Mouse (Mus musculus): ENCODE measurements around the gene Stk24.

The Stk24 gene

DNA sequence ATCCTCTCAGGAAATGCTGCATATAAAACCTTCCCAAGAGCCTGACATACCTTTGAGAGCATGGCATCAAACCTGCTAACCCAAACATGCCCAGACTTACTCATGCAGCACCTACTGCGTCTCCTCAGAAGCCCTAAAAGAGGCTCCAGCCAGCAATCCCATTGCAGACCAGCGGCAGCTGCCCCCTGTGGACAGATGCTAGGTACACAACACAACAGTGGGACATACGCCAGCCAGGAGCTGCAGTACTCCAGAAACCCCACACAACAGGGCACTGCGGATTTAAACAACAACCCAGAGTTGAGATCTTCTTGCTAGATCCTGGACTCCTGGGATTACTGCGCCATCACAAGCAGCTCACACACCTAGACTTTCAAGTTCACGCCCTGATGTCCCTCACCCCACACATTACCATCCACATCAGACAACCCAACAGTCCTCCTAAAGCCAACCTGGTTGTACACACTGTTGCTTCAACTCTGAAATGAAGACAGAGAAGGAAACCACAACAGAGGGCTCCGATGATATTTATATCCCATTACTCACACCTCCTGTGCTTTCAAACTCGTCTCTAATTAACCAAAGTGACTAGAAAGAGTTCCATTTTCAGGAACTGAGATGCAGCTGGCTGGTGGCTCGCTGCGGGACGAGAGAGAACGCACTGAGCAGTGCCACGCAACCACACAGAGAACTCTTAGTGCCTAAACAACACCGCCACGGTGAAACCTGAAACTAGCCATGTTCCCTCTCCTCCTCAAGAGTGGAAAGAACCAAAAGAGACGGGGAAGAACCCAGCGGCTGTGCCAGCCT lies 55.1 kb downstream of the Stk24 start:
- in situ Hi-C loops (cut with MboI; ENCODE audit: low pct_unique_long_range_greater_than_20kb in 1 of 2, low sequenced_read_pairs in 2 of 2, unreplicated experiment in 1 of 2): no loop called here

DNA sequence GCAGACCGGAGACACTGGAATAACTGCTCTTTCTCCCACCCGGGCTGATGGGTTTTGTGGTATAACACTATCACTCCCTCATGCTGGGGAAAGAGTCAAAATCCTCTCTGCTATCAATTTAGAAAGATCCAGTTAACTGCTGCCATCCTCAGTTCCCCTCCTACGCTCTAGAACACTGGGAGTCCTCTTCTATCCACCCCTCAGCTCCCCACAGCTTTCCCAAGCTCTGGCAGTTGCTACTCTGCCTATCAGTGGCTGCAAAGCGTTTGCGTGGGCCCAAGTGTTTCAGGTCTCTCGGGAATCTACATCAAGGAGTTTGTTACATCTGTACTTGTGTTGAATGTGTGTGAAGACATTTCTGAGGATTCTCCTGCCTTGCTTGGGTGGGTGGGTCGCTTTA lies 57.2 kb downstream of the Stk24 start:
- in situ Hi-C loops (cut with MboI; ENCODE audit: low pct_unique_long_range_greater_than_20kb in 1 of 2, low sequenced_read_pairs in 2 of 2, unreplicated experiment in 1 of 2): no loop called here

DNA sequence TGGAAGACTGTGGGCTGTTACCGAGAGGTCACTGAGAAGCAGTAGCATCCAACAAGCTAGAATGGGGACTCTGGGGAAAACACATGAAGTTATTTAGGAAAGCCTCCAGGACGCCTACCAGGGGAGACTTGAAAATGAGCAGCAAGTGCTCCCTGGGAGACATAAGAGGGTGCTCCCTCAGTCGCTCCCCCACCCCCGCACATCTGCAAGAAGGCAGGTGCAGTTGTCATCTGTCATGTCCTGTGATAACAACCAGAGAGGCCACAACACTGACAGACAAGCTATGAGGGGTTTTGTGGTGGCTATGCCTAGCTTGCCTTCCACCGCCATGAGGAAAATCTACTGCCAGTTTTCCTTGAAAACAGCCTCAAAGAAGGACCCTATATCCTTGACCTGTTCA lies 57.7 kb downstream of the Stk24 start:
- in situ Hi-C loops (cut with MboI; ENCODE audit: low pct_unique_long_range_greater_than_20kb in 1 of 2, low sequenced_read_pairs in 2 of 2, unreplicated experiment in 1 of 2): no loop called here

DNA sequence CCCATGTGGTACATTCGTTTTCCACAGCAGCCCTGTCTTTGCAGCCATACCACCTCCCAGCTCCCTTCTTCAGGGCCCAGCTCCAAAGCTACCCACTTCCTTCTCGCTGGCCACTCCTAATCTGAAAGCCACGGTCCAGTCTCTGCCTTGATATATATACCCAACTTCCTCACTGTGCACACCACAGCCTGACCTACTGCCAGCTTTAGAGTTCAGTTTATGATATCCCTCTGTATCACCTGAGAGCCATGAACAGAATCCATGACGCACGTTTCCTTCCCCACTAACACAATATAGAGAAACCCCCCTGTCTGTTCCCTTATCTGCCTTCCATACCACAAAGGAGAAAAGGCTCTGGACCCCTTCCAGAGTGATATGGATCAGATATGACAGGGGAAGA lies 61.4 kb downstream of the Stk24 start:
- in situ Hi-C loops (cut with MboI; ENCODE audit: low pct_unique_long_range_greater_than_20kb in 1 of 2, low sequenced_read_pairs in 2 of 2, unreplicated experiment in 1 of 2): no loop called here

DNA sequence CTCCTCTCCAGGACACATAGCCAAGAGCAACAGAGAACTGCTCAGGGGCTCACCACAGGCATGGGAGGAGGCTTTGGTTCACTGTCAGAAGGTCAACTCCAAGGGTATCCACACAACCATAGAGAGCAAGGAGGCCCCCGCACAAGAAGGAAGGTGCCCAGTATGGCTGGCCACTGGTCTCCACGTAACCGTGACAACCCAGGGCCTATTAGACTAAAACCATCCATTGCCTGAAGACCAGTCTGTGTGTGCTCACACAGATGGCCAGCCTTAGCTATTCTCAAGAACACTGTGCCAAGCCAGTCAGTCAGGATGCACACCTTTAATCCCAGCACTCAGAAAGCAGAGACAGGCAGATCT lies 62.5 kb downstream of the Stk24 start:
- in situ Hi-C loops (cut with MboI; ENCODE audit: low pct_unique_long_range_greater_than_20kb in 1 of 2, low sequenced_read_pairs in 2 of 2, unreplicated experiment in 1 of 2): no loop called here

DNA sequence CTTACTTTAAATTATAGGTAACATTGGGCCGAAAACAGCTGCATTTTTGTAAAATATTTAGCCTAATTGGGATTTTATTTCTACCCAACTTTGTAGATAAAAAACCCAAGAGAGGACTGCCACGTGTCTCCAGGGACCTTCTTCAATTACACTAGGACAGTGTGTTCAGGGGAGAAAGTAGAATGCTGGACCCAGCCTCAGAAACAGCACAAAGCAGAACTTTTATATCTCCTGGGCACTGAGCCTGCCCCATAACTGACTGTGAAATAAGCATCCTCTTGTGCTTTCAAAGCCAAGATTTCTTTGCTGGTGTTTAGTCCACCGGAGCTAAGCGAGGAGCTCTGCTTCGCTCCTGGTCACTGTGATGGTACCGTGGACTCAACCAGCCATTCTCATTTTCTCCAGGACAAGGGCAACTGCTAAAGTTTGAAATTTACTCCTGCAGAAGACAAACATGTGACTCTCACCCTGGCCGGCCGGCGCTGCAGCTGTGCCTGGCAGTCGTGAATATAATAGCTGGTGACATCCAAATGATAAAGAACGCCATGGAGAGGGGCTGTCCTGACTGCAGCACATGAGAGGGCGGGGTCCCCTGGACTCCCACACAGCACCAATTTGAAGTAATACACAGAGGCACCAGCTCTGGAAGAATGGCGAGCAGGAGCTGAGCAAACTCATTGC lies 63.0 kb downstream of the Stk24 start:
- in situ Hi-C loops (cut with MboI; ENCODE audit: low pct_unique_long_range_greater_than_20kb in 1 of 2, low sequenced_read_pairs in 2 of 2, unreplicated experiment in 1 of 2): no loop called here

DNA sequence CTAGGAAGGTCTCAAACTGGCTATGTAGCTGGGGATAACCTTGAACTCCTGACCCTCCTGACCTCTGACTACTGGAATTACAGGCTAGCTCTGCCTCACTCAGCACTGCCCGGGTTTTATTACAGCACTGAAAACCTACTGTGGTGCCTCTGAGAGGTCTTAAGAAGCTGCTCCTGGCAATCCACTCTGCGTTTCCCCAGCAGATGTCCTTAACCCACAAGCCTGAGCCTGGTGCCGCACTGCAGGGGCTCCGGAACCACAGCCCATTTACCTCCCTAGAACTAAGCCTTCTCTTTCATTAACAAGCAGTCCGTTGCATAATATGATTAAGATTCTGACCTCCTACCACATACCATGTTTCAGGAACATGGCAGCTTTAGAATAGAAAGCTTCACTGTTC lies 63.7 kb downstream of the Stk24 start:
- in situ Hi-C loops (cut with MboI; ENCODE audit: low pct_unique_long_range_greater_than_20kb in 1 of 2, low sequenced_read_pairs in 2 of 2, unreplicated experiment in 1 of 2): no loop called here

DNA sequence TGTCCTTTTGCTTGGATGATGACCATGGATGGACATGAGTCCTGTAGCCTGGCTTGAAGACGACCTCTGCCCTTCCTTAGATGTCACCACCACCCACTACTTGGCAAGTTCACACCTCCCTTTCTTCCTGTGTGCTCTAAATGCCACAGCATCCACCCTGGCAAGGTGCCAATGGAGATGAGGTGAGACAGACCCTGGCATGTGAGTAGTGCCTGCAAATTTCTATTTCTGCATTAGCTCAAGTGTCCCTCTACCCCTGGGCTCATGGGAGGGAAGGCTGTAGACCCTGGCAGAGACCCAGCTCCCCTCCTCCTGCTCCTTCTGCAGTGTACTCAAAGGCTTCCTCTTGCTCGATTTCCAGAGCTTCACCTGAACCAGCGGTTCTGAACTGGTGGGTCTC lies 64.9 kb downstream of the Stk24 start:
- in situ Hi-C loops (cut with MboI; ENCODE audit: low pct_unique_long_range_greater_than_20kb in 1 of 2, low sequenced_read_pairs in 2 of 2, unreplicated experiment in 1 of 2): no loop called here

DNA sequence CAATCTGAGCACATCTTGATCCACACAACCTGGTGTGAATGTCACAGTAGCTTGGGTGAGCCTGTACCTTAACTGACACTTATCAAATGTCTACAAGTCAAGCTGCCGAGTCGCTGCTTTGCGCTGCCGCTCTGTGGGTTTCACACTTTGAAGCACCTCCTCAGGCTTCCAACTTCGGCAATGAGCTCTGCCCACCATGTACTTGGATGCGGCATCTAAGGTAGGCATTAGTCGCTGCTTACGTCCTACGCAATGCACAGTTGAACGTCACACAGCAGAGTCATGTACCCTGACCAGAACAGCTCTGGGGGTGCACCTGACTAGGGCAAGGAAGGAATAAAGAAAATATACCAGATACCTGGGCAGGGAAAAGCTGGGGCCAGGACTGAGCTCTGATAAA lies 66.5 kb downstream of the Stk24 start:
- in situ Hi-C loops (cut with MboI; ENCODE audit: low pct_unique_long_range_greater_than_20kb in 1 of 2, low sequenced_read_pairs in 2 of 2, unreplicated experiment in 1 of 2): no loop called here

DNA sequence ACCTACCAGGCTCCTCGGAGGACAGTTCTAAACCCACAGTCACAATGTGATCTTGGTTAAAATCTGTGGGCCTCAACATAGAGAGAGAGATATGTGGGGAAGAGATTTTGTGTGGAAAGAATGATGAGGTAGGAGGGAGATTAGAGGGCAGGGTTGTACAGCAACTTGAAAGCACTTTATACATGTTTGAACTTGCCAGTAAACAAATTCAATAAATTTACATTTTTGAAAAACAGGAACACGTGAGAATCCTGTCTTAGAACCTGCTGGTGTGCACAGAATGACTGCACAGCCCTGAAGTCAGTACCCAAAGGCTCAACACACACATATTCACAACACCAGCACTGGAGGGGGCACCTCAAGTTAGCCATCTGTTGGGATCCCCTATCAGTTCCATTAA lies 68.7 kb downstream of the Stk24 start:
- in situ Hi-C loops (cut with MboI; ENCODE audit: low pct_unique_long_range_greater_than_20kb in 1 of 2, low sequenced_read_pairs in 2 of 2, unreplicated experiment in 1 of 2): no loop called here

DNA sequence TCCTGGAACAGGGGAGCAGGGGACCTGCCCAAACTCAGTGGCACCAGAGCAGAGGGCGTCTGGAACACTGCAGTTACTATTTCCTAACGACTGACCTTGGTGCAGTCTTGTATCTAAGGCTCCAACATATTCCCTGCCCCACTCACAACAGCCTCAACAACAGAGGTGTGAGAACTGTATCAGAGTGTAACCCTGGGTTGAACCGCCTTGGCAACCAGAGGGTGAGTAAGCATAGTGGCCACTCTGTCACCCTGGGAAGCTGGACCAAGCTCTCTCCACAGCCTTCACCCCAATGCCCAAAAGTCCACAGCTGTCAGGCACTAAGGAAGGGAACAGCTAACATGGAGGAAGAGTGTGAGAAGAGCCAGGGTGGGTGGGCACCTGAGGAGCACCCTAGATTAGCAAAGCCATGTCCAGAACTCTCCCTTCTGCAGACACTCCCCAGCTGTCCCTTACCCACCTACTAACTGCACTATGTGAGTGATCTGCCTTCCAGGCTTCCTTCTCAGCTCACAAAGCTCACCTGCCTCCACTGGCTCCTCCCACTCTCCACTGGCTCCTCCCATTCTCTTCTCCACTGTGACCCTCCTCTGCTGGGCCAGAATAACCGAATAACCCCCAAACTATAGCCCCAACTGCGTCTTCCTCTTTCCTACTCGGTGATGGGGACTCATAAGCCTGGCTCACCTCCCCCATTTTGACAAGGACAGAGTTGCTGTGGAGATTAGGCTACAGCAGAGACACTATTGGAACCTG lies 69.3 kb downstream of the Stk24 start:
- in situ Hi-C loops (cut with MboI; ENCODE audit: low pct_unique_long_range_greater_than_20kb in 1 of 2, low sequenced_read_pairs in 2 of 2, unreplicated experiment in 1 of 2): no loop called here

DNA sequence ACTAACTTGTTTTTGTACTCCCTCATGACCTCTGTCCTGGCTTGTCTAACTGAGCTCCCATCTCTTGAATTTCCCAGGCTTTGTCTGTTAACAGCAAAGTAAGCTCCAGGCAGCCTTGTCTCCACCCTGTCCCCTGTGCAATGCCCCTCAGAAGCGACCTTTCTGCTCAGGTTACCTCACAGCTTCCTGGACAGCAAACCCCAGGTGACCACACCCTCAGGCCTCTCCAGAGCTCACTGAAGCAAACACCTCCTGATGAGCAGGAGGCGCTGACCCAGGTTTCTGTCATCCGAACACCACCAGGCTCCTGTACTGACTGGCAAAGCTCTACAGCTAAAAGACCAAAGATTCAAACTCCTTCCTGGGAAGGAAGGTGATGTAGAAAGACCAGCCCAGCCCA lies 69.9 kb downstream of the Stk24 start:
- in situ Hi-C loops (cut with MboI; ENCODE audit: low pct_unique_long_range_greater_than_20kb in 1 of 2, low sequenced_read_pairs in 2 of 2, unreplicated experiment in 1 of 2): no loop called here

DNA sequence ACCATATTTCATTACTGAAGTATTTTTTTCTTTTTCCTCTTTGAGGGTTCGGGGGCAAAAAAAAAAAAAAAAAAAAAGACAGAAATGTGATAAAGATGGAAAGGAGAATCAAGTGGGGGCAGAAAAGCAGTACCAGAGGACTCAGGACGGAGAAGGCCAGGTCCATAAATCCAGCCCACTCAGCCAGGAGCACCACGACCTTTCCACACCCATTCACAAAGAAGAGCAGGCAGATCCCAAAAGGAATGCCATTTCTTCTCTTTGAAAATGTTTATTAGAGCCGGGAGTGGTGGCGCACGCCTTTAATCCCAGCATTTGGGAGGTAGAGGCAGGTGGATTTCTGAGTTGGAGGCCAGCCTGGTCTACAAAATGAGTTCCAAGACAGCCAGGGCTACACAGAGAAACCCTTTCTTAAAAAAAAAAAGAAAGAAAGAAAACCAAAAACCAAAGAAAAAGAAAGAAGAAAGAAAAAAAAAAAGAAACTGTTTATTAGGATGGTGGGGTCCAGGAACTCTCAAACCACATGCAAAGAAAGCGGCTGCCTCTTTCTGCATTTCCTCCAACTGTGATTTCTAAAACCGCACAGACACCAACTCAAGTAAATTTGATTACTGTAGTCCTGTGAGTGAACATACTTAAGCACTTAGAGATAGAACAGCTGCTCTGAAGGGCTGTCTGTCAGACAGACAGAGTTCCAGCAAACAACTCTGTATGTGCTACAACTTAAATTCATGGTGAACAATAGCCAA lies 74.3 kb downstream of the Stk24 start:
- in situ Hi-C loops (cut with MboI; ENCODE audit: low pct_unique_long_range_greater_than_20kb in 1 of 2, low sequenced_read_pairs in 2 of 2, unreplicated experiment in 1 of 2): no loop called here

DNA sequence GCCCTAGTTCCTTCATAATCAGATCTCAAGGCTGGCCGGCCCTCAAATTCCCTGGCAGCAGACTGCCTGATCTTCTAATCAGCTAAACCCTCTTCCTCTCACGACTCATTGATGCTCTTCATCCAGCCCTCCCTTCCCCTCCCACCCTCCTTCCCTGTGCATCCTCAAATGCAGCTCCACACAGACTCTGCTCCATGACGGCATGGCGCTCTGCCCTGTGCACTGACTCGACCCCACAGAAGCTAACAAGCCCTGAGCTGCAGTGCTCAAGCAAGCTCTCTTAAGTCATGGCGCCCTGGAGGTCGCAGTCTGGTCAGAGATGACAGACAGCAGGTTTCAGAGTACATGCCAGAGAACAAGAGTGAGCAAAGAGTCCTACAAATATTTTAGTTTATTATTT lies 75.3 kb downstream of the Stk24 start:
- in situ Hi-C loops (cut with MboI; ENCODE audit: low pct_unique_long_range_greater_than_20kb in 1 of 2, low sequenced_read_pairs in 2 of 2, unreplicated experiment in 1 of 2): no loop called here

DNA sequence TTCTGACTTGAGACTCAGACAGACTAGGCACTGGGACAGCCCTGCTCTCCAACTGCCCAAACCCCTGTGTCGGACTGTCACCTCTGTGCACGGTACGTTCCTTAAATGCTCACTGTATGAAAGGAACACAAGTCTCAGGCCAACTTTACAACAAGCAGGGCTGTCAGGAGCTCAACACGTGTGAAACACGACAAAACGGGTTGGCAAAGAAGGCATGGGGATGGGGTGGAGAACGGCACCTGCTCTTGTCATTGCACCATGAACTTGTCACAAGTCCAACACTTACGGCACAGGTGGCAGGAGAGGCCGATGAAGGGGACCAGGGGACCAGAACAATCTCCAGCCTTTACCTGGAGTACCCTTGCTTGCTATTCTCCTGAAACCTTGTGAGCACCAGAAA lies 80.7 kb downstream of the Stk24 start:
- in situ Hi-C loops (cut with MboI; ENCODE audit: low pct_unique_long_range_greater_than_20kb in 1 of 2, low sequenced_read_pairs in 2 of 2, unreplicated experiment in 1 of 2): no loop called here

DNA sequence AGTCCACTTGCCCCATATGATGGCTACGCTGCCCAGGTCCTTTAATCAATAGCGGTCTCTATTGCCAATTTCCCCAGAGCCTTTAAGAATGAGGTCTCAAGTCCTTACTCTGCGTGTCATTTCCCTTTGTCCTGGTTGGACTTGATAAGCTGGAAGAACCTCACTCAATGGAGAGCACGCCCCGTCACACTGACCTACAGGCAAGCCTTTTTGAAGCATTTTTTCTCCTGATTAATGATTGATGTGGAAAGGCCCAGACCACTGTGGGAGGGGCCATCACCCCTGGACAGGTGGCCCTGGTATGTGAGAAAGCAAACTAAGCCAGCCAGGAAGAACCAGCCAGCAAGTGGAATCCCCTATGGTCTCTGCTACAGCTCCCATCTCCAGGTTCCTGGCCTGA lies 81.3 kb downstream of the Stk24 start:
- in situ Hi-C loops (cut with MboI; ENCODE audit: low pct_unique_long_range_greater_than_20kb in 1 of 2, low sequenced_read_pairs in 2 of 2, unreplicated experiment in 1 of 2): no loop called here

DNA sequence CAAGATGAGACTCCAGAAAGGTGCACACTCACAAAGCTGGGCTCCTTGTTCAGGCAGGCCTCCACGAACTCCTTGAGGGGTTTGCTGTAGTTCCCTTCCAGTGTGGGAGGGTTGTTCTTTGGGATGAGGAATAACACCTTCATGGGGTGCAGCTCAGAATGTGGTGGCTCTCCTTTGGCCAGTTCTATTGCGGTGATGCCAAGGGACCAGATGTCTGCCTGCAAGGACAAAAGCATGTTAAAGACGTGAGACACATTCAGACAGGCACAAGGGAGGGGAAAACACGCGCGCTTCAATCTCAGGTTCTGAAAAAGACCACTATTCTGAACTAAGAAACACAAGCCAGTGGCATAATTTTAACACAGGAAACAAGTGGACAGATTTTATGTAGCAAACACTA lies 82.7 kb downstream of the Stk24 start:
- in situ Hi-C loops (cut with MboI; ENCODE audit: low pct_unique_long_range_greater_than_20kb in 1 of 2, low sequenced_read_pairs in 2 of 2, unreplicated experiment in 1 of 2): no loop called here

DNA sequence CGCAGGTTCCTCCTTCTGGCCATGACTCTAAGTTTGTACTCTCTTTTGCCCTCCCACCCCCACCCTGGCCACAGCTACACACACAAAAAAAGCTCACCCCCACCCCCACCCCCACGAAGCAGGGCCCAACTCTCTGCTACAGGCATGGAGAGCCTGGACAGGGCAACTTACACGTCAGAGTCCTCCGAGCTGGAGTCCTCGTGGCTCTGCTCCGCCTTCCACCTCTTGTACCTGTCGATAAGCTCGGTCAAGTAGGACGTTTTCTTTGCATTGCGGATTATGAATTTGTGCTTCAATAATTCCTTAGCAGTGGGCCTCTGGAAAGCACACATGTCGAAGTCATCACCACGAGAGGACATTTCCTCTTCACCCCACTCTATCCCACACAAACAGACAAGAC lies 85.3 kb downstream of the Stk24 start:
- in situ Hi-C loops (cut with MboI; ENCODE audit: low pct_unique_long_range_greater_than_20kb in 1 of 2, low sequenced_read_pairs in 2 of 2, unreplicated experiment in 1 of 2): no loop called here

DNA sequence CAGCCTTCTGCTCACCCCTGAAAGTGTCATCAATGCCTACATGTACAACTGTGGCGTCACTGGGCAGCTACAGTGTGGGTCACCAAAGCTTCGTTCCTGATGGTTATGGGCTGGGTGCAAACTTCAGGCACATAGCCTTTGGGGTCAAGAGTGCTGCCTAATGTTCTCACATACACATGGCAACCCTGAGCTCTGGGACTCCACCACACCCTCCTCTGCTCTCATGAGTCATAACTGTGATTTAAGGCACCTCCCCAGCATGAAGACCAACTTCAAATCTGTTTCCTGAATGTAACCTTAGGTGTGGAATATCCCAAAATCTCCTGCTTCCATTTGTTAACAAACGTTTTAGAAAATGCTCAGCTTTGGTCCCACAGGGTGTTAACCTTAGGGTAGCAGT lies 87.4 kb downstream of the Stk24 start:
- in situ Hi-C loops (cut with MboI; ENCODE audit: low pct_unique_long_range_greater_than_20kb in 1 of 2, low sequenced_read_pairs in 2 of 2, unreplicated experiment in 1 of 2): no loop called here

All from mouse embryonic stem cell (cell line).